In the genomic region with DNA sequence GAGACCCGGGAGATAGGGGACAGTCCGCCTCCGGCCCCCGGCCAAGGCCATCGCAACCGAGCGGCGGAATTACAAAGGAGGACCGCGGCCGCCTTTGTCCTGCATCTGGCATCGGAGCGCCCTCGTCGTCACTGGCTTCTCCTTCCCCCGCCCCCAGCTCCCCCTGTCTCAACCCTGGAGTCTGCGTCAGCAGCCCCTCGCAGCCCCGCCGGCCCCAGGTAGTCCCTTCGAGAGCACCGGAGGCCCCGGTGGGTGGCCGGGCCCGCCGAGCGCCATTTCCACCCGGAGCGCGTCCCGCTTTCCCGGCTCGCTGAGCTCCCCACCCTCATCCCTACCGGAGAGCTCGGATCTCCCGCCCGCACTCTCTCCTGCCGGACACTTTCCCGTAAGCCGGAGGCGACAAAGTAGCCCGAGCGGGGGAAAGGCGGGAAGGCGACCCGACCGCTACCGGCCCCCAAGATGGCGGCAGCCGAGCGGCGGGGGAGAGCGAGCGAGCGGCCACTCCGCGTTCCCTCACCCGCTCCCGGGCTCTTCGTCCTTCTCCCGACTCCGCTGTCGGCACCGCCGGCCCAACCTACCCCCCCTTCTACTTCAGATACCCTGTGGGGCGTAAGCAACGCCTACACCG, we compare ENCODE assay signal across 8 mouse cellular contexts. TPM values are rescaled to one million over a fixed set of nuclear protein-coding genes. Genes with fewer than 3 reads are reported as not detected.
DNase-seq lines count a peak whose midpoint lies in the region; ATAC-seq and TF ChIP-seq lines count a peak whose summit lies in the region.

No protein-coding gene starts in this region.

- no peaks in the 10 kb centered on the region for H3K27me3 ChIP-seq in embryonic facial prominence, embryonic 15.5 days
- no peaks in the 10 kb centered on the region for H3K27me3 ChIP-seq in liver, embryonic 12.5 days (replicated peaks)
- H3K27me3 ChIP-seq in stomach, postnatal 0 days (ENCODE audit: control insufficient read depth, insufficient read depth, low read length): no peaks in the 10 kb centered on the region

- H3K4me2 ChIP-seq in embryonic facial prominence, embryonic 15.5 days (replicated peaks): peak overlapping the region; percentile 63
- H3K4me2 ChIP-seq in liver, embryonic 12.5 days: peak overlapping the region; percentile 88
- peak overlapping the region; percentile 69 for H3K4me2 ChIP-seq in stomach, postnatal 0 days (replicated peaks; ENCODE audit: low read depth)

- peak; percentile 48 for ATAC-seq in embryonic facial prominence, embryonic 15.5 days (ENCODE audit: insufficient number of reproducible peaks, low FRiP score, low TSS enrichment, low read depth)
- ATAC-seq in liver, embryonic 12.5 days: peak; percentile 10
- ATAC-seq in stomach, postnatal 0 days (ENCODE audit: low FRiP score, low TSS enrichment): peak; percentile 16

- no peaks in the 10 kb centered on the region for H3K36me3 ChIP-seq in embryonic facial prominence, embryonic 15.5 days
- H3K36me3 ChIP-seq in liver, embryonic 12.5 days: peaks cover 4% of the 10 kb centered on the region; the same call in 1 of the 2 replicates
- H3K36me3 ChIP-seq in stomach, postnatal 0 days (ENCODE audit: control insufficient read depth, insufficient read depth, low read length): no peaks in the 10 kb centered on the region

- under 1% methylated on average over 67 of the region's 68 CpGs for WGBS in embryonic facial prominence, embryonic 15.5 days
- 2% methylated on average over 67 of the region's 68 CpGs for WGBS in liver, embryonic 12.5 days (ENCODE audit: insufficient replicate concordance)
- under 1% methylated on average over 44 of the region's 68 CpGs for WGBS in stomach, postnatal 0 days

- no peaks in the 10 kb centered on the region for H3K9me3 ChIP-seq in embryonic facial prominence, embryonic 15.5 days (replicated peaks)
- no peaks in the 10 kb centered on the region for H3K9me3 ChIP-seq in liver, embryonic 12.5 days (replicated peaks)
- no peaks in the 10 kb centered on the region for H3K9me3 ChIP-seq in stomach, postnatal 0 days (ENCODE audit: control insufficient read depth, low read length)

- H3K27ac ChIP-seq in embryonic facial prominence, embryonic 15.5 days (replicated peaks): peak overlapping the region; percentile 100
- peak overlapping the region; percentile 99 for H3K27ac ChIP-seq in liver, embryonic 12.5 days
- peak overlapping the region; percentile 100 for H3K27ac ChIP-seq in stomach, postnatal 0 days (replicated peaks)

- TF ChIP-seq EP300 in stomach, postnatal 0 days (optimal IDR thresholded peaks at IDR 0.05): no peak

- H3K9ac ChIP-seq in embryonic facial prominence, embryonic 15.5 days: peak overlapping the region; percentile 89
- peak overlapping the region; percentile 98 for H3K9ac ChIP-seq in liver, embryonic 12.5 days
- H3K9ac ChIP-seq in stomach, postnatal 0 days (ENCODE audit: low read length): peak overlapping the region; percentile 99

- peak; percentile 55 for DNase-seq in 3T3-L1 (ENCODE audit: low read depth, low spot score)
- DNase-seq in adrenal gland, postnatal 10 days: peak; percentile 84
- peak; percentile 70 to 71 for DNase-seq in heart, adult 9 months (ENCODE audit: low spot score in 2 of 2)
- DNase-seq in kidney, adult 9 months: peak; percentile 59
- peak; percentile 85 for DNase-seq in neural tube, embryonic 10.5 days (ENCODE audit: extremely low spot score, low spot score)
- peak; percentile 70 for DNase-seq in stomach, postnatal 0 days (ENCODE audit: low spot score)

- no peak for TF ChIP-seq CTCF in stomach, postnatal 0 days (IDR thresholded peaks at IDR 0.05; ENCODE audit: low read depth)

- H3K4me3 ChIP-seq in embryonic facial prominence, embryonic 15.5 days (replicated peaks): peak overlapping the region; percentile 74
- peak overlapping the region; percentile 95 for H3K4me3 ChIP-seq in liver, embryonic 12.5 days
- H3K4me3 ChIP-seq in stomach, postnatal 0 days (ENCODE audit: low read depth, low read length): peak overlapping the region; percentile 99

- peaks cover 34% of the 10 kb centered on the region for H3K4me1 ChIP-seq in embryonic facial prominence, embryonic 15.5 days
- peaks cover 44% of the 10 kb centered on the region for H3K4me1 ChIP-seq in liver, embryonic 12.5 days
- 0 out of 2 replicates have a peak, but pooled peaks cover 2% of the 10 kb centered on the region for H3K4me1 ChIP-seq in stomach, postnatal 0 days (replicated peaks; ENCODE audit: control insufficient read depth, insufficient read depth)

RNA-seq across cellular contexts. Expression of a gene that starts 0.8 kb away (rescaled TPM):
- total RNA-seq in adrenal gland, postnatal 10 days (2021): 10 to 100 TPM; 36.4 to 51.7 TPM
- 96.3 and 100 TPM in 2 replicates for polyA plus RNA-seq in embryonic facial prominence, embryonic 15.5 days (2015; fragmentation: Nextera tagmentation; extraction: Ambion mirVana)
- polyA plus RNA-seq in liver, embryonic 12.5 days (2016; fragmentation: Nextera tagmentation; extraction: Ambion mirVana): 37.0 and 43.2 TPM in 2 replicates
- 24.9 and 26.4 TPM in 2 replicates for polyA plus RNA-seq in stomach, postnatal 0 days (2015; fragmentation: Nextera tagmentation; extraction: Ambion mirVana)

RNA-seq across cellular contexts. Expression of a gene that starts 0.9 kb away (rescaled TPM):
- 1 to 10 TPM; 3.2 to 6.4 TPM for total RNA-seq in adrenal gland, postnatal 10 days (2021)
- polyA plus RNA-seq in embryonic facial prominence, embryonic 15.5 days (2015; fragmentation: Nextera tagmentation; extraction: Ambion mirVana): 0.62 and 1.3 TPM in 2 replicates
- polyA plus RNA-seq in liver, embryonic 12.5 days (2016; fragmentation: Nextera tagmentation; extraction: Ambion mirVana): 1.2 and 1.4 TPM in 2 replicates
- polyA plus RNA-seq in stomach, postnatal 0 days (2015; fragmentation: Nextera tagmentation; extraction: Ambion mirVana): 14.6 and 15.0 TPM in 2 replicates

RNA-seq across cellular contexts. Expression of a gene that starts 36.7 kb away (rescaled TPM):
- total RNA-seq in adrenal gland, postnatal 10 days (2021): 10 to 100 TPM; 13.0 to 31.0 TPM
- 1.1 and 1.3 TPM in 2 replicates for polyA plus RNA-seq in embryonic facial prominence, embryonic 15.5 days (2015; fragmentation: Nextera tagmentation; extraction: Ambion mirVana)
- polyA plus RNA-seq in liver, embryonic 12.5 days (2016; fragmentation: Nextera tagmentation; extraction: Ambion mirVana): 1.7 and 2.2 TPM in 2 replicates
- 1.2 TPM in 2 replicates for polyA plus RNA-seq in stomach, postnatal 0 days (2015; fragmentation: Nextera tagmentation; extraction: Ambion mirVana)

RNA-seq across cellular contexts. Expression of a gene that starts 43.2 kb away (rescaled TPM):
- 10 to 100 TPM; 14.8 to 30.7 TPM for total RNA-seq in adrenal gland, postnatal 10 days (2021)
- polyA plus RNA-seq in embryonic facial prominence, embryonic 15.5 days (2015; fragmentation: Nextera tagmentation; extraction: Ambion mirVana): 26.8 and 31.0 TPM in 2 replicates
- polyA plus RNA-seq in liver, embryonic 12.5 days (2016; fragmentation: Nextera tagmentation; extraction: Ambion mirVana): 4.1 and 4.2 TPM in 2 replicates
- polyA plus RNA-seq in stomach, postnatal 0 days (2015; fragmentation: Nextera tagmentation; extraction: Ambion mirVana): 10.3 and 12.8 TPM in 2 replicates

Comparison
In these comparisons a context has a peak if more than half of its experiments do, and no peak if none do; other contexts are left out.
1. Peak in every context shown above with its lines: DNase-seq, ATAC-seq, H3K4me3 ChIP-seq and H3K27ac ChIP-seq.